Mouse (Mus musculus): ENCODE results near the gene Coro2a.

Coro2a gene

DNA sequence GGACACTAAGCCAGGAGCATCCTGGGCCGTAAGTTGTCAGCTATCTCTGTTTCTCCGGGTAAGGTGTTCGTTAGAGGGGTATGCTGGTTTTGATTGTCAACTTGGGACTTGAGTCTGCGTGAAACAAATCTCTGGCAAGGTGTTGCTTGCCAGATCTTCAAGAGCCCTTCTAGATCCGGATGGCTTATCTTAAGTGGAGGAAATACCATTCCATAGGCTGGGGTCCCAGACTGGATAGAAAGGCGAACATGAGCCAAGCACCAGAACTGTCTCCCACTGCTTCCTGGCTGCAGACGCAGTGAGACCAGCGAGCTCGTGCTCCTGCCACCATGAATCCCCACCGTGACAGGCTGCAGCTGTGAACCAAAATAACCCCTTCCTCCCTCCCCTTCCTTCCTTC lies 80.5 kb downstream of the Coro2a start:
- DNase-seq, result no peak

DNA sequence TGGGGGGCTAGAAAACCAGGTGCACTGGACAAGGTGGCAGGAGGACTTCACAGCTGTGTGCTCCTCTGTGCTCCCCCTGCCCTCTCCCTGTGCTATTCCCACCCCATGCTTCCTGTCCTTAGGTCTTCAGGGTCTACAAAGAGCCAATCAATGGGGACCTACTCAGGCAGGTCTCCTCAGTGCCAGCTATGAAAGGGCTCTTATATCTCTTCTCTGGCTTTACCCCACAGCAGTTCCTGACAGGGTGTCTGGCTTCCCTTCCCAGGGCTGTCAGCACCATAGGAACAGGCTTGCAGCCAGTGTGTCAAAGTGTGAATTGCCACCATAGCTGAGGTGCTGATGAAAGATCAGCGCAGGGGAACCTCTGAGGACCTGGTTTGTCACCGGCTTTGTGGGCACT lies 81.5 kb downstream of the Coro2a start:
- DNase-seq, result no peak

- peak; percentile 87 to 89 for DNase-seq
These were observed 94.1 kb downstream of the Coro2a start for GRCm38 (mm10) chr4:46507736-46508460.

DNA sequence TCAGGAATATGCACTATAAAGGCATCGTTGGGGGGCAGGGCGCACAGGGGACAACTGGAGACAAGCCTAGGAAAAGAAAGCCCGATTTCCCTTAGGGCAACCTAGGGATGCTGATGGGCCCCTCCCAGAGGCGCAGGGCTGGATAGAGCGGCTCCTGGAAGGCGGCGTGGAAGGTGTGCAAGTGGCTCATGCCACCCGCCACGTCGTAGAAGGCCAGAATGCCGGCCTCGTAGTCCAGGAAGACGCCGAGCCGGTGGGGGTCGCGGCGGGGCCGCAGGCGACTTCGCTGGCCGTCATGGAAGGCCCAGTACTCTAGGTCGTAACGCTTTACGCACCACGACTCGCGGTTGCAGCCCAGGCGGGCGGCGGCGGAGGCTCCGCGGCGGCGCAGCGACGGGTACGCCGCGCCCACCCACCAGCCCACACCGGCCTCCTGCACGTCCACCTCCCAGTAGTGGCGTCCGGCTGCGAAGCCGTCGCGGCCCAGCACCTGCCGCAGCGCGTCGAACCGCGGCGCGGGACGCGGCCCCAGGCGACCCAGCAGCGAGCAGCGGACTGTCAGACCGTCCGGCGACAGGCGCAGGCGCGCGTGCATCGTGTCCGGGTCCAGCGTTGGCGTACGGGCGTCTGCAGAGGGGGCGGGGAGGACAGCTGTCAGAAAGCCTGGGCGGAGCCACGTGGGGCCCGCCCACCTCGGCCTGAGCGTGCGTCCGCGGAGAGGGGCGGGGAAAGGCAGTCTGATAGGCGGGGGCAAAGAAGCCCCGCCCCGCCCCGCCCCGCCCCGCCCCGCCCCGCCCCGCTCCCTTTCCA lies 95.0 kb downstream of the Coro2a start:
- DNase-seq, result peak; percentile 96 to 99

DNA sequence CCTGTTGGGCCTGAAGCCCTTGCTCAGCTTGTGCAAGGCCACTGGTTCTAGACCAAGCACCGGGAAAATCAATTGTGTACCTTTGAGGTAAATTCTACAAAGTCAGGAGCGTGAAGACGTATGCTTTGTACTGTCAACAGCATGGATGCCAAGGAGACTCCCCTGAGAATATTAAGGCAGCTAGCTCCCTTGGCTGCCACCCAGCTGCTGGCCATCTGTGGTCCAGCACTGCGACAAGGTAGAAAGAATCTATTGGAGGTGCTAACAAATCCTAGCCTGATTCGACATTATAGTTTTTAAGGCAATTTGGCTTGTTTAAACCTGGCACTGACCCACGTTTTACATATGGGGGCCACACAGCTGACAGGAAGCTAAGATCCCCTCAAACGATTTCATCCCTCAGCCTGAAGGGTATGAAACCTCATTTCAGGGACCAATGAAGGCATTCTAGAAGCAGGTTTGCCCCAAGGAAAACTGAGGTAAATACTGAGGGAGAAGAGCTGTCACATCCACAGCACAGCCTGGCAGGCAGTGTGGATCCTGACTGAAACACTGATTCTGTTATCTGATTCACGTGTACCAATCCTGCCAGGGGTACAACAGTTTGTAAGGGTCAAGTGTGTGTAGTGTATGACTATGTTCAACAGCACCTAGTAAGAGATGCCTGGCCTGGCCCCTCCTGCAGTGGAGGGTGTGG lies 96.5 kb downstream of the Coro2a start:
- peak; percentile 67 to 77 for DNase-seq

- DNase-seq, result no peak
These were observed 98.1 kb downstream of the Coro2a start for GRCm38 (mm10) chr4:46503881-46504280.

DNA sequence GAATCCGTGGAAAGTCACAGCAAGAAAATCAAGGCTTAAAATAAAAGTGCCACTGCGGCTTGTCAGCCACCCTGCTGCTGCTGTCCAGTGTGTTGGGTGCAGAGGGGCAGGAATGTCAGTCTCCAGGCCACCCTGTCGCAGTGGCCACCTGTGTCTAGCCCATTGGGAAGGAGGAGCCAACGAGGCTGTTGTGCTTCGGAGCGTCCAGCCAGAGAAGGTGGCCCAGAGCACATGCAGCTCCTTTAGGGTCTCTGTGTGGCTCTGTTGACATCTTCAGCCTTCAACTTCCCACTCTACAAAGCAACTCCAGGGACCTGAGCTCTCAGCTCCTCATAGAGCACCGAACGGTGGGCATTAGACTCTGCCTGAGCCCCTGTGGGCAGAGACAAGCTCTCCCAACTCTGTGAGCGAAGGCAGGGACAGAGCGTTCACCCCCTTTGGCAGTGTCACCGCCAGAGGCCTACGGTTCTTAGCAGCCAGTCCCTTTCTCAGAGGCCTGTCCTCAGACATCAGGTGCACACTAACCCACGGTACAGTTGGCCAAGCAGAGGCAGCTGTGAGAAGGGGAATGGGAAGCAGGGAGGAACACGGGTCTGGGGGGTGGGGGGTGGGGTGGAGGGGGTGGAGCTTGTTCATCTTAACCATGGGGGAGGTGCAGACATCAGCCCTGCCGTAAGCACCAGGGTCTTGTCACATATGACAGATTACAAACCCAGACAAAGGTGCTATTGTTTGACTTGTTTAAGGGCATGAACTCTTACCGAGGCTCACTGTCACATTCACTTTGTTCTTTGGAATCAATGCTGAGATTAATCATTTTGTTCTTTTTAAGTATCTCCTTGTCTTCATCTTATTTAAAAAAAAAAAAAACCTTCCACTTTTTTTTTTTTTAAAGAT lies 99.1 kb downstream of the Coro2a start:
- DNase-seq, result no peak

GRCm38 (mm10) chr4:46498976-46499375 lies 103.0 kb downstream of the Coro2a start:
- peak; percentile 72 to 81 for DNase-seq

DNA sequence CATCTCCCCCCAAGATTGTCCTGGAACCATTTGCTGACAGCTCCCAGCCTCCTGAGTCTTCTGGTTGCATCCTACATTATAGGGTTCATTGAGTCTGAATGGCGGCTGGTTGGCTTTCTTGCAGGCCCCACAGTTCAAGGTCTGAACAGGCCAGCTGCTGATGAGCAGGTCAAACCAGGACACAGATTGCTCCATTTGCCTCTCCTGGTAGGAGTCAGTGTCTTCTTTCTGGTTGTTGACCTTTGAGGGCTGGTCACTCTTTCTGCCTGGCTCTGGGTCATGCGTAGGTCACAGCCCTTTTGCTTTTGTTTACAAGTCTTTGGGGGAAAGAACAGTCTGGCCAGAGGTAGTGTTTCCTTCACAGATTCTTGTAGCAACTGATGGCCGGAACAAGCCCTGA lies 103.5 kb downstream of the Coro2a start:
- DNase-seq, result no peak

- peak; percentile 85 to 90 for DNase-seq
These were observed 104.6 kb downstream of the Coro2a start for GRCm38 (mm10) chr4:46497286-46497892.

DNA sequence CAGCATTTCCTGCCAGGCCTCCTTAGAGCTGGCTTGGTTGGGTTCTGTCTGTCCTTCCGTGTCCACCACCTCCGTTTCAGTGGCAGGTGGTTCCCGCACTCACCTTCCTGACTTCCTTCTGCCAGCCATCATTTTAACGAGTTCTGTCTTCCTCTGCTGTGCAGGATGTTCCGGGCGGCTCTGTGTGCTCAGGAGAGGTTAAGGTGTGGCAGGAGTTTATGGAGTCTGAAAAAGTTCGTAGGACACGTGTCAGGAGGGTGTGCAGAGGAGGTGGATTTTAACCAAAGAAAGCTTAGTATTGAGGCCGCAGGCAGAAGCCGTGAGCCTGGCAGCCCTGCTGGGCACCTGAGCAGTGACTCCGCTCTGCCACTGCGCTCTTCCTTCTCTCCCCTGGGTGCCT lies 106.5 kb downstream of the Coro2a start:
- DNase-seq, result no peak

DNA sequence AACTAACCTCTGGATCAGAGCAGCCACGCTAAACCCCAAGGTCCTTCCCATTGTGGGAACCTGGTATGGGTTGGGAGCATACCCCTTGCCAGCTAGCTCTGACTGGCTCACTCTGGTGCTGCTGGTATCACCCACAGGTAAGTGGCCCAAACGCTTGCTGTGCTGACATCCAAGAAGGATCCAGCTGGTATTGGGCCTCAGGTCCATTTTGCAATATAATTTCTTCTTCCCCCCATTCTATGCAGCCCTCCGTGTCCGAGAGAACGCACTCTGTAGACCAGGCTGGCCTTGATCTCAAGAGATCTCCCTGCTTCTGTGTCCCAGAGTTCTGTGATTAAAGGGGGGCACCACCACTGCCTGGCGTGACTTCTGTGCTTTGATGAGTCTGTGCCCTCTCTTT lies 108.9 kb downstream of the Coro2a start:
- no peak for DNase-seq

DNA sequence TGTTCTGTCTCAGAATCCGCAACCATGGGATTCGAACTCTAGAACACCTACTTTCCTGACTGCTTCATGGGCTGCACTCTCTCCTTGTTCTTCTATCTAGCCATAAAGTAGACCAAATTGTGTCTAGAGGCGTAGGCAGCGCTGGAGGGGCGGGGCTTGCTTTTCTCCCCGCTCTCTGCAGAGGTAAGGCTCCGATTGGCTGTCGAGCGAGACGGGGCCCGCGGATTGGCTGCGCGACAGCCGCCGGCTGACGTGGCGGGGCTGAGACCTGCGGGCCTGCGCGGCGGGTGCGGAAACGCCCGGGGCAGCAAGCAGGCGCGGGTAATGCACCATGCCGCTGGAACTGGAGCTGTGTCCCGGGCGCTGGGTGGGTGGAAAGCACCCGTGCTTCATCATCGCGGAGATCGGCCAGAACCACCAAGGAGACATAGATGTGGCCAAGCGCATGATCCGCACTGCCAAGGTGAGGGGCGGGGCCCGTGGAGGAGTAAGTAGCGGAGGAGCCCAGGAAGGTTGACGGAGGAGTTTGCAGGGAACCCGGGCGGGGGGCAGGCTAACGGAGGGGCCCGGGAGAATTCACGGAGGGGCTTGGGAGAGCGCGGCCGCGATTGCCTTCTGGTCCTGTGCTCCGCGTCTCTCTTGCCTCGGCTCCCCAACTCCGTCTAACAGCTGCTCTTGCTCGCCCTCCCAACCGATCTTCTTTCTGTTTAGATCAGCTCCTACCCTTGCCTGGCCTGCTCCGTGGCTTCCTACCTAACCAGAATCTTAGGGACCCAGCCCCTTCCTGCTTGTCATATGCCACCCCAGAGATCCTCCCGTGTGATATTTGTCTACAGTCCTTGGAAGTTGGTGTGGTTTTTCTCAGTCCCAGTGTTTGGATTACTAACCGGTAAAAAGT lies 112.7 kb downstream of the Coro2a start, which contains the start of gene Nans:
Gene Nans, plus strand, starts transcription at position 221 of the 898 bp plus-strand sequence.
- peak; percentile 97 to 98 for DNase-seq

- DNase-seq, result peak; percentile 79 to 85
These were observed 114.7 kb downstream of the Coro2a start for GRCm38 (mm10) chr4:46487348-46487747.

Measured in cerebellum, postnatal 10 days (tissue).